Mouse (Mus musculus) heart, embryonic 13.5 days (tissue): ENCODE measurements at regions not wholly inside any gene's neighbourhood (a gene's known extent, or its start where the extent isn't known, plus 50 kb on each side); places are given as distances from the start of the nearest gene placed in this dataset.

Source experiments
- ATAC-seq: fragments of 200-750 bp; cut with Nextera tagmentation; 2 replicates; pipeline ENCODE4 v1.8.0; 2017; ENCODE audit warnings: moderate TSS enrichment; ENCODE audit not compliant: insufficient number of reproducible peaks, low FRiP score, low TSS enrichment; ENCODE audit errors: extremely low read depth
- H3K27ac ChIP-seq: fragments of 300-500 bp; sonication (generic); replicated peaks from 2 replicates; pipeline ENCODE4 v1.5.1; 2015; ENCODE audit warnings: moderate library complexity, mild to moderate bottlenecking, inconsistent platforms
- H3K27me3 ChIP-seq: fragments of 300-500 bp; sonication (generic); replicated peaks from 2 replicates; pipeline ENCODE4 v1.6.1; 2015; ENCODE audit warnings: mild to moderate bottlenecking, inconsistent platforms
- H3K36me3 ChIP-seq: fragments of 300-500 bp; sonication (generic); 2 replicates; pipeline ENCODE4 v1.6.1; 2015; ENCODE audit warnings: mild to moderate bottlenecking, inconsistent platforms
- H3K4me1 ChIP-seq: fragments of 300-500 bp; sonication (generic); 2 replicates; pipeline ENCODE4 v1.6.1; 2015; ENCODE audit warnings: inconsistent platforms
- H3K4me2 ChIP-seq: fragments of 300-500 bp; sonication (generic); 2 replicates; pipeline ENCODE4 v1.6.1; 2015; ENCODE audit warnings: inconsistent platforms, mild to moderate bottlenecking, moderate library complexity
- H3K4me3 ChIP-seq: fragments of 300-500 bp; sonication (generic); 2 replicates; pipeline ENCODE4 v1.5.1; 2015; ENCODE audit warnings: moderate library complexity, mild to moderate bottlenecking, inconsistent platforms
- H3K9ac ChIP-seq: fragments of 300-500 bp; sonication (generic); 2 replicates; pipeline ENCODE4 v1.6.1; 2015; ENCODE audit warnings: inconsistent platforms, mild to moderate bottlenecking, moderate library complexity
- H3K9me3 ChIP-seq: fragments of 300-500 bp; sonication (generic); 2 replicates; pipeline ENCODE4 v1.6.1; 2016; ENCODE audit warnings: inconsistent platforms
- WGBS: fragments of 180-500 bp; shearing (Covaris S2); methylation state at CpG from one replicate; pipeline ENCODE4 v1.1.7; 2015; ENCODE audit warnings: mixed read lengths; 5-methylcytosine and 5-hydroxymethylcytosine counted together

GRCm38 (mm10) chr13:44097141-44097540 is 312.6 kb downstream of the Cd83 start:
- Histone ChIP-seq H3K27ac (no peak overlapping the region), H3K27me3 (no peaks in the 10 kb centered on the region; the same call in 1 of the 2 replicates), H3K4me1 (peaks cover 18% of the 10 kb centered on the region), H3K9me3 (peaks cover 5% of the 10 kb centered on the region; the same call in 1 of the 2 replicates), H3K4me2 (no peak overlapping the region), H3K4me3 (no peak overlapping the region), H3K9ac (no peak overlapping the region), H3K36me3 (no peaks in the 10 kb centered on the region)
- 76% methylated on average over 2 of the region's 2 CpGs for WGBS
- no peak for ATAC-seq

DNA sequence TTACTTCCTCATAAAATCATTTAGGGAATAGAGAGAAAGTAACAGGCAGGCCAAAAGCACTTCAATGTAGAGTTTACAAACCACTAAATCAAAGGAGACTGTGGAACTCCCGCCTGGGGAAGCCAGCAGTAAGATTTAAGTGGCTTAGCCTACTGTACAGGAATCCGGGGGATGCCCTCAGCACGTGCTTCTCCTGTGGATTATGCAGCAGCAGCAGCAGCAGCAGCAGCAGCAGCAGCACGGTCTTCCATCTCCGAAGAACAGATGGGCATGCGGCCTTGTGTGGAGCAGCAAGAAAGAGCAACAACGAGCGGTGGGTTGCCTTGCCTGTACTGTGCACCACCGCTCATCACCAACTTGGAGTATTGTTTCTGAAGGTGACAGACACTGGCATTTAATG is 314.9 kb downstream of the Cd83 start:
- H3K9me3 ChIP-seq, result no peaks in the 10 kb centered on the region
- H3K4me3 ChIP-seq, result no peak overlapping the region
- no peak for ATAC-seq
- no peak overlapping the region for H3K4me2 ChIP-seq
- H3K9ac ChIP-seq, result no peak overlapping the region
- H3K4me1 ChIP-seq, result peaks cover 18% of the 10 kb centered on the region
- no peak overlapping the region for H3K27ac ChIP-seq
- H3K36me3 ChIP-seq, result no peaks in the 10 kb centered on the region
- WGBS, result 59% methylated on average over 9 of the region's 9 CpGs
- H3K27me3 ChIP-seq, result no peaks in the 10 kb centered on the region; the same call in 1 of the 2 replicates

DNA sequence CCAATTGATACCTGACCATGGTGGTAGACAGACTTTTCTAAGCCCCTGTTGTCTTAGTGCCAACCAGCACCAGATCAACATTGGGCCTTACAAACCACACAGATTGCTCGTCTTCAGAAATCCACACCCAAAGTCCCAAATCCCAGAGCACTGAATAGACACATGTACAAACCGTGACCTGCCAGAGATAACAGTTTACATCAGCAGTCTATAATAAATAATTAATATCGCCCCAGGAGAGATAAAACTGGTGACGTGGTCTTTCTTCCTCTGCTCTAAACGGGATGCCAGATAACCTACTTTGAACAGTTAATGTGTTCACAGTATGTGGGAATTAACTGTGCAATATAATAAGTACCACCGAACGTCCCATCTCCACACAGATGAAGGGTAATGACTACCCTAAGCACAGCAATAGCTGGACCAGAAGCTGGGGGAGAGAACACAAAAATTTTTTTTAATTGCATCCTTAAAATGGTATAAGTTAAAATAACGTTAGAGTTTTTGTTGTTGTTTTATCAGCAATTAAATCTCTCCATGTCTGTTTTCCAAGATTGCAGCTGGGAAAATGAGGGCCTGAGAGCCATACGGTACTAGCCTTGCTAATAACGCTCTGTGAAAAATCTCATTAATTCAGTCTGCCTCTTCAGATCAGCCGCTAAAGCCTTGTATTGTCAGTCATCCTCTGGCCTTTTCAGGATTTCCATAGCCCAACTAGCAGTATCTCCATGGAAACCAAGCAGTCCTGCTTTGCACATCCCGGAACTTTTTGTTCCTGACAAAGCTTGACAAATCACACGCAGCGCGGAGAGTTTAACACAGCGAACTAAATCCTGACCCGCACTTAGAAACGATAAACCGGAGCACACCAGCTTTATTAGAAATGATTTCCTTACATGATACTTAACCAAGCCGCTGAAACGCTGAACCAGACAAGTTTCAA is 315.8 kb downstream of the Cd83 start:
- WGBS, result 25% methylated on average over 21 of the region's 21 CpGs
- Histone ChIP-seq H3K27me3 (peaks cover 3% of the 10 kb centered on the region; the same call in 1 of the 2 replicates), H3K9me3 (no peaks in the 10 kb centered on the region), H3K9ac (peak overlapping the region; percentile 55), H3K4me1 (peaks cover 18% of the 10 kb centered on the region), H3K27ac (no peak overlapping the region), H3K4me3 (peak overlapping the region; percentile 15), H3K4me2 (peak overlapping the region; percentile 59), H3K36me3 (no peaks in the 10 kb centered on the region)
- ATAC-seq, result no peak

DNA sequence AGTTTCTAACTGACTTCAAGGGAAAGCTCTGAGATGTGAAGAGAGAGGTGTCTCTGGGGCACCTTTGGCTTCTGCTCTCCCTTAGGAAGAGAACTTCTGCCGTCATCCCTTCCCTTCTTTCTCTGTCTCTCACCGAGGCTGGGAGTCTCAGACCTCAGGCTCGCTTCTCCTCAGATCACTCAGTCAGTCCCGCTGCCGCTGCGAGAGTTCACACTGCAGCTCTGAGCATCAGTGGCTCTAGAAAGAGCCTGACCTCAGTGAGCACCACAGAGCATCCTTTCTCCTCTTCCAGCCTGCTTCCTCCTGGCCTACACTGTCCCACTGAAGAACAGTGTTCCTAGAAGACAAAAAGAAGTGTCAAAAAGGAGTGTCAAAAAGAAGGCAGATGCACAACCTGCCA is 316.6 kb downstream of the Cd83 start:
- H3K27ac ChIP-seq, result no peak overlapping the region
- WGBS, result 21% methylated on average over 6 of the region's 6 CpGs
- H3K9ac ChIP-seq, result peak overlapping the region; percentile 55
- H3K4me3 ChIP-seq, result peak overlapping the region; percentile 15
- peak overlapping the region; percentile 59 for H3K4me2 ChIP-seq
- H3K9me3 ChIP-seq, result no peaks in the 10 kb centered on the region
- H3K36me3 ChIP-seq, result no peaks in the 10 kb centered on the region
- H3K27me3 ChIP-seq, result peaks cover 3% of the 10 kb centered on the region; the same call in 1 of the 2 replicates
- ATAC-seq, result no peak
- peaks cover 18% of the 10 kb centered on the region for H3K4me1 ChIP-seq

- Histone ChIP-seq H3K27me3 (peaks cover 3% of the 10 kb centered on the region; the same call in 1 of the 2 replicates), H3K27ac (no peak overlapping the region), H3K4me1 (peaks cover 18% of the 10 kb centered on the region), H3K4me2 (no peak overlapping the region), H3K9me3 (no peaks in the 10 kb centered on the region), H3K9ac (no peak overlapping the region), H3K4me3 (no peak overlapping the region), H3K36me3 (no peaks in the 10 kb centered on the region)
- 67% methylated on average over 6 of the region's 6 CpGs for WGBS
- no peak for ATAC-seq
These were observed 317.2 kb downstream of the Cd83 start for GRCm38 (mm10) chr13:44101806-44102205.

- ATAC-seq, result no peak
- H3K9me3 ChIP-seq, result no peaks in the 10 kb centered on the region
- 68% methylated on average over 4 of the region's 4 CpGs for WGBS
- no peak overlapping the region for H3K4me3 ChIP-seq
- no peak overlapping the region for H3K4me2 ChIP-seq
- H3K27ac ChIP-seq, result no peak overlapping the region
- H3K27me3 ChIP-seq, result peaks cover 3% of the 10 kb centered on the region; the same call in 1 of the 2 replicates
- peaks cover 18% of the 10 kb centered on the region for H3K4me1 ChIP-seq
- no peak overlapping the region for H3K9ac ChIP-seq
- H3K36me3 ChIP-seq, result no peaks in the 10 kb centered on the region
These were observed 317.7 kb downstream of the Cd83 start for GRCm38 (mm10) chr13:44102257-44102656.

GRCm38 (mm10) chr13:44103340-44103739 is 318.8 kb downstream of the Cd83 start:
- ATAC-seq, result no peak
- Histone ChIP-seq H3K27me3 (peaks cover 3% of the 10 kb centered on the region; the same call in 1 of the 2 replicates), H3K36me3 (no peaks in the 10 kb centered on the region), H3K4me2 (no peak overlapping the region), H3K27ac (no peak overlapping the region), H3K9me3 (no peaks in the 10 kb centered on the region), H3K9ac (no peak overlapping the region), H3K4me1 (peaks cover 18% of the 10 kb centered on the region), H3K4me3 (no peak overlapping the region)
- 86% methylated on average over 7 of the region's 7 CpGs for WGBS

DNA sequence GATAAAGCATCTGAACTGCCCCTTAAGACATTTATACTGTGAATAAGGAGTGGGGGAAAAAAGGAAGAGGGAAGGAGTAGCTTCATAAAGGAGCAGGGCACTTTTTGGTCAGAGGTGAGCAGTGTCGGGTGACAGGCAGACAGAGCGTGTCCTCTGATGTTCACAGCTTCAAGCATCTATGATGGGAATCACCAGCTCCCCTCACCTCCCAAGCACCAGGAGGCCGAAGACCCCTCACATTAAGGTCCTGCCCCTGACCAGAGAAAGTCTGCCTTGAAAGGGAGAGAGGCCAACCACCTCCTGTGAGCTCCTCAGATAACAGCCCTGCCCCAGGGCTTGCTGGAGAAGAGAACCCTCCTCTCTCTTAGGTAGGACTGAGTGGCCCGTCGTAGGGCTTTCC is 320.6 kb downstream of the Cd83 start:
- no peak for ATAC-seq
- Histone ChIP-seq H3K27me3 (peaks cover 3% of the 10 kb centered on the region; the same call in 1 of the 2 replicates), H3K9me3 (no peaks in the 10 kb centered on the region), H3K27ac (no peak overlapping the region), H3K4me1 (peaks cover 6% of the 10 kb centered on the region), H3K36me3 (no peaks in the 10 kb centered on the region), H3K9ac (no peak overlapping the region), H3K4me2 (no peak overlapping the region), H3K4me3 (no peak overlapping the region)
- 37% methylated on average over 5 of the region's 5 CpGs for WGBS

DNA sequence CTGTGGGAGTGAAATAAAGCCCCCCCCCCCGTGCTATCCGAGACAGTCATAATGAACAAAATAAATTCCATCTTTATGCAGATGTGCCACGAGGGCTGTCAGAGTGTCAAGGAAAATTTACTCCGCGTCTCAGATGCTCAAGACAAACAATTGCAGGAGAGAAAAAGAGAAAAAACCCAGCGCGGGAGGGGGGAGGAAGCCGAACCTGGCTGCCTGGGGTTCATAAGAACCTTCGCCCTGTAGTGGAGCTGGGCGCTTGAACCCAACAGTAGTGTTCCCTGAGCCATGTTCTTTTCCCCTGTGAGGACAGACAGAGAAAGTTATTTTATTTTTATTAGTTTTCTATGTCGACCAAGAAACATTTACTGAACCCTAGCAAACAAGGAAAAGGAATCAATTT is 324.1 kb downstream of the Cd83 start:
- 79% methylated on average over 11 of the region's 11 CpGs for WGBS
- Histone ChIP-seq H3K4me1 (no peaks in the 10 kb centered on the region), H3K27me3 (0 out of 2 replicates have a peak, but pooled peaks cover 3% of the 10 kb centered on the region), H3K9me3 (no peaks in the 10 kb centered on the region), H3K9ac (no peak overlapping the region), H3K4me3 (no peak overlapping the region), H3K27ac (no peak overlapping the region), H3K4me2 (no peak overlapping the region), H3K36me3 (no peaks in the 10 kb centered on the region)
- no peak for ATAC-seq

DNA sequence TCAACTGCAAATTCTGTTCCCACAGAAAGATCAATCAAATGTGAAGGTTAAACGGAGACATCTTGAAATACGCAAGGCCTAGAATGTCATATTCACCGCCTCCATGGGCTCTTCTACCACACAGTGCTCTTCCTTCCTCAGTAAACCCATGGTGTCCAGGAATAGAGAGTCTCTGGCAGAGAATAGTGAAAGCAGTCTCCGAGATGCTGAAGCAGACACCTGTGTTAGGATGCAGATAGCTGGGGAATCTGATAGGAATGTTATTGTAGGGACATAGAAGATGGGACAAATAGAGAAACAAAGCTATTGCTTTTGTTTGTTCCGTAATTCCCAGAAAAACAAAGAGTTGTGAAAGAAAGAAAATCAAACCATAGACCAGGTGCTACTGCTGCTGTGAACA is 328.5 kb downstream of the Cd83 start:
- no peak overlapping the region for H3K9ac ChIP-seq
- no peaks in the 10 kb centered on the region for H3K9me3 ChIP-seq
- no peak overlapping the region for H3K27ac ChIP-seq
- H3K36me3 ChIP-seq, result no peaks in the 10 kb centered on the region
- no peak overlapping the region for H3K4me2 ChIP-seq
- no peaks in the 10 kb centered on the region for H3K4me1 ChIP-seq
- WGBS, result 78% methylated on average over 5 of the region's 5 CpGs
- no peak overlapping the region for H3K4me3 ChIP-seq
- ATAC-seq, result no peak
- no peaks in the 10 kb centered on the region for H3K27me3 ChIP-seq

DNA sequence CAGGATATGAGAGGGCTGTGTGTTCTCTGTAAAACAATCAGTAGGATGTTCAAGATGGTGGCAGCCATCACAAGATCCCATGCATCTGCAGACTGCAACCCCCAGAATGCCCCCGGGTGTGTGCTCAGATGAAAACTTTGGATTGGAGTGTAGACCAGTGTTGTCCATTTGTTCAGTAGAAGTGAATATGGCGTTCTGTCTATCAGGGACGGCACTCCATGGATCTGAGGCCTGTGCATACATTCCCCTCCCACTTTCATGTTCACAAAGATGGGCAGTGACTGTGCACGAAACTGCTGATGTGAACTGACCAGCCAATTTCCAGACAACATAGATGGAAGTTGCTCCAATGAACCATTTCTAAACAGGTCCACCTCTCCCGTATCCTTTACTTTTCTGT is 330.3 kb downstream of the Cd83 start:
- Histone ChIP-seq H3K36me3 (no peaks in the 10 kb centered on the region), H3K9ac (no peak overlapping the region), H3K27me3 (no peaks in the 10 kb centered on the region), H3K9me3 (no peaks in the 10 kb centered on the region), H3K4me2 (no peak overlapping the region), H3K4me1 (peaks cover 9% of the 10 kb centered on the region), H3K4me3 (no peak overlapping the region), H3K27ac (no peak overlapping the region)
- no peak for ATAC-seq
- 83% methylated on average over 5 of the region's 5 CpGs for WGBS

- no peaks in the 10 kb centered on the region for H3K27me3 ChIP-seq
- no peaks in the 10 kb centered on the region for H3K36me3 ChIP-seq
- H3K9me3 ChIP-seq, result no peaks in the 10 kb centered on the region
- no peak overlapping the region for H3K4me3 ChIP-seq
- peaks cover 9% of the 10 kb centered on the region for H3K4me1 ChIP-seq
- H3K27ac ChIP-seq, result no peak overlapping the region
- H3K4me2 ChIP-seq, result no peak overlapping the region
- ATAC-seq, result no peak
- no peak overlapping the region for H3K9ac ChIP-seq
- WGBS, result 76% methylated on average over 9 of the region's 9 CpGs
These were observed 333.3 kb downstream of the Cd83 start for GRCm38 (mm10) chr13:44117841-44118240.
